In genomic region chr5:89881425-89881824, GRCm38 (mm10) we compare ENCODE assay signal across 8 mouse cellular contexts. TPM values are rescaled to one million over a fixed set of nuclear protein-coding genes. Genes with fewer than 3 reads are reported as not detected.
DNase-seq lines count a peak whose midpoint lies in the region; ATAC-seq and TF ChIP-seq lines count a peak whose summit lies in the region.

No protein-coding gene starts in this region.

- TF ChIP-seq POLR2A in olfactory bulb, adult 2 months (IDR thresholded peaks at IDR 0.05; ENCODE audit: insufficient read depth, low read depth, low read length) = no peak

- no peaks in the 10 kb centered on the region for H3K36me3 ChIP-seq in lung, embryonic 14.5 days (ENCODE audit: insufficient read depth)
- H3K36me3 ChIP-seq in forebrain, embryonic 16.5 days (ENCODE audit: control insufficient read depth, insufficient read depth) = no peaks in the 10 kb centered on the region
- no peaks in the 10 kb centered on the region for H3K36me3 ChIP-seq in limb, embryonic 15.5 days

- H3K4me1 ChIP-seq in lung, embryonic 14.5 days (ENCODE audit: insufficient read depth) = no peaks in the 10 kb centered on the region
- H3K4me1 ChIP-seq in forebrain, embryonic 16.5 days (replicated peaks; ENCODE audit: control insufficient read depth, insufficient read depth, low read length) = peaks cover 20% of the 10 kb centered on the region
- peaks cover 9% of the 10 kb centered on the region for H3K4me1 ChIP-seq in limb, embryonic 15.5 days
- no peaks in the 10 kb centered on the region for H3K4me1 ChIP-seq in olfactory bulb, adult 2 months (ENCODE audit: control insufficient read depth, insufficient read depth, low read length)

- no peak for ATAC-seq in lung, embryonic 14.5 days (ENCODE audit: insufficient read depth)
- no peak for ATAC-seq in forebrain, embryonic 16.5 days
- ATAC-seq in limb, embryonic 15.5 days (ENCODE audit: insufficient number of reproducible peaks, low FRiP score, low TSS enrichment, low read depth) = no peak
- no peak for ATAC-seq in CD4-positive, CD25-positive, alpha-beta regulatory T cell, adult 4 months

- DNase-seq in lung, embryonic 14.5 days = no peak
- no peak for DNase-seq in lung, postnatal 25 days (ENCODE audit: low spot score)
- no peak for DNase-seq in retina, embryonic 14.5 days (ENCODE audit: low spot score)
- no peak for DNase-seq in cerebellum, adult 18-20 months

- peak overlapping the region; percentile 67 for H3K4me3 ChIP-seq in lung, embryonic 14.5 days (ENCODE audit: low read depth, low read length)
- H3K4me3 ChIP-seq in forebrain, embryonic 16.5 days (replicated peaks; ENCODE audit: low read length) = peak overlapping the region; percentile 92
- peak overlapping the region; percentile 60 for H3K4me3 ChIP-seq in limb, embryonic 15.5 days
- peak overlapping the region; percentile 23; the same call in 1 of the 2 replicates for H3K4me3 ChIP-seq in olfactory bulb, adult 2 months (ENCODE audit: insufficient read depth, low read depth, low read length)

- TF ChIP-seq CTCF in lung, embryonic 14.5 days (IDR thresholded peaks at IDR 0.05; ENCODE audit: low read depth) = no peak
- TF ChIP-seq CTCF in olfactory bulb, adult 2 months (IDR thresholded peaks at IDR 0.05; ENCODE audit: insufficient read depth, low read depth, low read length) = no peak

- WGBS in lung, embryonic 14.5 days = 21% methylated on average over 4 of the region's 4 CpGs
- WGBS in forebrain, embryonic 16.5 days = 23% methylated on average over 4 of the region's 4 CpGs
- WGBS in limb, embryonic 15.5 days = 35% methylated on average over 4 of the region's 4 CpGs
- 26% methylated on average over 4 of the region's 4 CpGs for WGBS in olfactory bulb, adult 2 months

- H3K9ac ChIP-seq in lung, embryonic 14.5 days = no peak overlapping the region
- H3K9ac ChIP-seq in forebrain, embryonic 16.5 days (replicated peaks; ENCODE audit: low read depth, low read length) = no peak overlapping the region
- H3K9ac ChIP-seq in limb, embryonic 15.5 days = no peak overlapping the region

- H3K27me3 ChIP-seq in lung, embryonic 14.5 days (ENCODE audit: insufficient read depth, low read length) = no peaks in the 10 kb centered on the region
- no peaks in the 10 kb centered on the region for H3K27me3 ChIP-seq in forebrain, embryonic 16.5 days (replicated peaks; ENCODE audit: control insufficient read depth, insufficient read depth, low read length)
- H3K27me3 ChIP-seq in limb, embryonic 15.5 days = no peaks in the 10 kb centered on the region

- H3K9me3 ChIP-seq in lung, embryonic 14.5 days (ENCODE audit: low read depth, low read length) = no peaks in the 10 kb centered on the region
- H3K9me3 ChIP-seq in forebrain, embryonic 16.5 days (ENCODE audit: control insufficient read depth, low read length) = no peaks in the 10 kb centered on the region
- no peaks in the 10 kb centered on the region for H3K9me3 ChIP-seq in limb, embryonic 15.5 days

- peak overlapping the region; percentile 100 for H3K4me2 ChIP-seq in lung, embryonic 14.5 days
- peak overlapping the region; percentile 100 for H3K4me2 ChIP-seq in forebrain, embryonic 16.5 days (ENCODE audit: low read length)
- peak overlapping the region; percentile 97 for H3K4me2 ChIP-seq in limb, embryonic 15.5 days

- no peak overlapping the region for H3K27ac ChIP-seq in lung, embryonic 14.5 days (ENCODE audit: low read depth)
- H3K27ac ChIP-seq in forebrain, embryonic 16.5 days (ENCODE audit: low read length) = no peak overlapping the region
- H3K27ac ChIP-seq in limb, embryonic 15.5 days = no peak overlapping the region
- H3K27ac ChIP-seq in olfactory bulb, adult 2 months (ENCODE audit: insufficient read depth, low read depth, low read length) = no peak overlapping the region

RNA-seq across cellular contexts. Expression of gene Adamts3, which starts 1.7 kb away (rescaled TPM):
- polyA plus RNA-seq in lung, embryonic 14.5 days (2014; fragmentation: Nextera tagmentation; extraction: Ambion mirVana) = 5.6 and 5.9 TPM in 2 replicates
- polyA plus RNA-seq in forebrain, embryonic 16.5 days (2015; fragmentation: Nextera tagmentation; extraction: Ambion mirVana) = 14.3 and 18.1 TPM in 2 replicates
- polyA plus RNA-seq in limb, embryonic 15.5 days (2015; fragmentation: Nextera tagmentation; extraction: Ambion mirVana) = 5.6 and 7.5 TPM in 2 replicates
- not detected in 2 replicates for polyA plus RNA-seq in olfactory bulb, adult 2 months (2012; ENCODE audit: insufficient read depth, insufficient read length, low replicate concordance, missing spikeins)
- polyA plus RNA-seq in CD4-positive, CD25-positive, alpha-beta regulatory T cell, adult 4 months (2017; shearing (Covaris generic)) = not detected

Comparison
In these comparisons a context has a peak if more than half of its experiments do, and no peak if none do; other contexts are left out.
1. H3K4me3 ChIP-seq: peak in every context shown above with its lines; median percentile 92 in forebrain, embryonic 16.5 days; 67 in lung, embryonic 14.5 days; 60 in limb, embryonic 15.5 days; 23 in olfactory bulb, adult 2 months.